Mouse (Mus musculus) CH12.LX (cell line): ENCODE results near the gene Usp7. TPM values are rescaled to one million over a fixed set of nuclear protein-coding genes. Genes with fewer than 3 reads are reported as not detected.

ENCODE experiments used
- DNase-seq: peaks from one replicate; pipeline ENCODE4 v3.0.0-alpha.2; 2013; ENCODE audit errors: extremely low read depth
- H3K27ac ChIP-seq: 2 replicates; pipeline ENCODE4 v1.5.1; 2012; ENCODE audit warnings: low read depth, mild to moderate bottlenecking, control low read depth, moderate library complexity; ENCODE audit not compliant: insufficient read depth
- H3K27me3 ChIP-seq: replicated peaks from 2 replicates; pipeline ENCODE3; 2012; ENCODE audit warnings: inconsistent platforms
- H3K36me3 ChIP-seq, 2 experiments: replicated peaks in 1 of 2; 2 replicates each; pipeline versions ENCODE3 to v1.6.1; 2012; ENCODE audit warnings: inconsistent platforms in 1 of 2, low read length in 1 of 2, mild to moderate bottlenecking in 1 of 2, mixed read lengths in 1 of 2, moderate library complexity in 1 of 2; ENCODE audit not compliant: control insufficient read depth in 1 of 2, insufficient read depth in 1 of 2
- H3K4me1 ChIP-seq, 2 experiments: 2 replicates each; pipeline ENCODE4 v1.6.1; 2012; ENCODE audit warnings: inconsistent platforms in 1 of 2, moderate library complexity in 1 of 2; ENCODE audit not compliant: insufficient read depth in 2 of 2, control insufficient read depth in 1 of 2
- H3K4me2 ChIP-seq: 2 replicates; pipeline ENCODE4 v1.6.1; 2012; ENCODE audit warnings: low read depth, mild to moderate bottlenecking, control low read depth; ENCODE audit not compliant: poor library complexity, insufficient read depth, severe bottlenecking
- H3K4me3 ChIP-seq, 3 experiments: fragments of 150-350 bp in 1 of 3; sonication (generic) in 1 of 3; replicated peaks in 1 of 3; 2 replicates each; pipeline versions ENCODE3 to v1.5.1; 2011 to 2012; ENCODE audit warnings: low read depth in 2 of 3, low read length in 2 of 3, mild to moderate bottlenecking in 2 of 3, moderate library complexity in 2 of 3, control low read depth in 1 of 3, improper control_type of control experiment in 1 of 3, inconsistent platforms in 1 of 3, mixed read lengths in 1 of 3; ENCODE audit not compliant: poor library complexity in 1 of 3
- H3K79me2 ChIP-seq: replicated peaks from 2 replicates; pipeline ENCODE4 v1.6.1; 2012; ENCODE audit warnings: mild to moderate bottlenecking, moderate library complexity; ENCODE audit not compliant: control insufficient read depth, poor library complexity, insufficient read depth, severe bottlenecking; ENCODE audit errors: extremely low read depth
- H3K9ac ChIP-seq: 2 replicates; pipeline ENCODE4 v1.6.1; 2012; ENCODE audit warnings: low read depth, mild to moderate bottlenecking, control low read depth, moderate library complexity; ENCODE audit not compliant: insufficient read depth
- H3K9me3 ChIP-seq: replicated peaks from 2 replicates; pipeline ENCODE3; 2012; ENCODE audit warnings: low read length, inconsistent platforms, mixed read lengths
- CHD2 ChIP-seq: IDR thresholded peaks from 2 replicates; pipeline ENCODE4 v1.6.1; 2011; ENCODE audit warnings: low read length, improper control_type of control experiment
- CTCF ChIP-seq, 2 experiments: IDR thresholded peaks in 1 of 2; conservative IDR thresholded peaks in 1 of 2; 2 replicates each; pipeline ENCODE4 v1.5.1; 2011 to 2012; ENCODE audit warnings: low read depth in 2 of 2, low read length in 2 of 2, improper control_type of control experiment in 1 of 2, inconsistent platforms in 1 of 2, mild to moderate bottlenecking in 1 of 2, moderate library complexity in 1 of 2
- EP300 ChIP-seq: IDR thresholded peaks from 2 replicates; pipeline ENCODE4 v1.6.1; 2011; ENCODE audit warnings: low read length, improper control_type of control experiment
- GABPA ChIP-seq: IDR thresholded peaks from 2 replicates; pipeline ENCODE4 v1.6.1; 2012; ENCODE audit warnings: low read depth, low read length, improper control_type of control experiment, inconsistent platforms; ENCODE audit not compliant: insufficient replicate concordance
- HCFC1 ChIP-seq: IDR thresholded peaks from 2 replicates; pipeline ENCODE4 v1.6.1; 2012; ENCODE audit warnings: low read depth, mild to moderate bottlenecking, inconsistent platforms, low read length, improper control_type of control experiment
- JUN ChIP-seq: IDR thresholded peaks from 2 replicates; pipeline ENCODE4 v1.6.1; 2011; ENCODE audit warnings: low read depth, mild to moderate bottlenecking, low read length, improper control_type of control experiment, moderate library complexity; ENCODE audit not compliant: insufficient read depth
- KAT2A ChIP-seq: IDR thresholded peaks from 2 replicates; pipeline ENCODE4 v1.6.1; 2012; ENCODE audit warnings: low read length, improper control_type of control experiment, inconsistent platforms; ENCODE audit not compliant: insufficient replicate concordance
- MAFK ChIP-seq: IDR thresholded peaks from 2 replicates; pipeline ENCODE4 v1.6.1; 2011; ENCODE audit warnings: low read length, improper control_type of control experiment; ENCODE audit not compliant: insufficient replicate concordance
- MXI1 ChIP-seq: IDR thresholded peaks from 2 replicates; pipeline ENCODE4 v1.6.1; 2011; ENCODE audit warnings: mild to moderate bottlenecking, low read depth, low read length, improper control_type of control experiment
- PAX5 ChIP-seq: IDR thresholded peaks from 2 replicates; pipeline ENCODE4 v1.6.1; 2012; ENCODE audit warnings: low read length, inconsistent platforms, mixed read lengths
- POLR2A ChIP-seq: IDR thresholded peaks from 2 replicates; pipeline ENCODE4 v1.6.1; 2011; ENCODE audit warnings: low read depth, mild to moderate bottlenecking, improper control_type of control experiment, low read length
- RAD21 ChIP-seq: IDR thresholded peaks from 2 replicates; pipeline ENCODE4 v1.6.1; 2011; ENCODE audit warnings: low read depth, mild to moderate bottlenecking, low read length, improper control_type of control experiment, moderate library complexity
- RCOR1 ChIP-seq: conservative IDR thresholded peaks from 2 replicates; pipeline ENCODE4 v1.6.1; 2012; ENCODE audit warnings: low read depth, mild to moderate bottlenecking, inconsistent platforms, low read length, improper control_type of control experiment
- SMC3 ChIP-seq: IDR thresholded peaks from 2 replicates; pipeline ENCODE4 v1.6.1; 2011; ENCODE audit warnings: low read depth, low read length, improper control_type of control experiment
- TCF12 ChIP-seq: IDR thresholded peaks from 2 replicates; pipeline ENCODE4 v1.6.1; 2014; ENCODE audit warnings: low read depth, mild to moderate bottlenecking, inconsistent platforms, low read length, improper control_type of control experiment
- USF1 ChIP-seq: IDR thresholded peaks from 2 replicates; pipeline ENCODE4 v1.6.1; 2014; ENCODE audit warnings: low read depth, mild to moderate bottlenecking, inconsistent platforms, low read length, improper control_type of control experiment
- USF2 ChIP-seq: conservative IDR thresholded peaks from 2 replicates; pipeline ENCODE4 v1.6.1; 2011; ENCODE audit warnings: low read depth, low read length, improper control_type of control experiment
- ZC3H11A ChIP-seq: IDR thresholded peaks from 2 replicates; pipeline ENCODE4 v1.6.1; 2012; ENCODE audit warnings: low read depth, mild to moderate bottlenecking, inconsistent platforms, low read length, improper control_type of control experiment
- ZMIZ1 ChIP-seq: IDR thresholded peaks from 2 replicates; pipeline ENCODE4 v1.6.1; 2012; ENCODE audit warnings: low read depth, mild to moderate bottlenecking, inconsistent platforms, low read length, improper control_type of control experiment
- dilution Hi-C: fragments of 300-500 bp; cut with MboI; formaldehyde crosslinking; loops from 2 replicates; pipeline ENCODE4 v1.14.3; 2020; ENCODE audit warnings: low sequenced_read_pairs; ENCODE audit not compliant: extremely low pct_unique_long_range_greater_than_20kb, extremely low pct_ligation_motif_present
- in situ Hi-C: fragments of 300-500 bp; cut with MboI; formaldehyde crosslinking; loops from 3 replicates; pipeline ENCODE4 v1.14.3; 2019; ENCODE audit warnings: low sequenced_read_pairs, low pct_ligation_motif_present, low pct_unique_long_range_greater_than_20kb, mixed read lengths
- polyA plus RNA-seq: library from polyadenylated mRNA; unstranded; fragments of >175 nt; gene quantifications from 2 replicates; pipeline ENCODE4 v1.2.1, GENCODE M21; 2012; ENCODE audit warnings: low read depth; ENCODE audit not compliant: insufficient read length
- total RNA-seq, 2 experiments: library from RNA; depleted of rRNA; stranded (reverse); fragments of 300-350 nt in 1 of 2; fragments of >200 nt in 1 of 2; gene quantifications; 2 replicates each; pipeline ENCODE4 v1.2.3; 2012 to 2014

Usp7 gene
- total and polyA plus RNA-seq, 3 experiments, result 113 to 169 (median 143) TPM

DNA sequence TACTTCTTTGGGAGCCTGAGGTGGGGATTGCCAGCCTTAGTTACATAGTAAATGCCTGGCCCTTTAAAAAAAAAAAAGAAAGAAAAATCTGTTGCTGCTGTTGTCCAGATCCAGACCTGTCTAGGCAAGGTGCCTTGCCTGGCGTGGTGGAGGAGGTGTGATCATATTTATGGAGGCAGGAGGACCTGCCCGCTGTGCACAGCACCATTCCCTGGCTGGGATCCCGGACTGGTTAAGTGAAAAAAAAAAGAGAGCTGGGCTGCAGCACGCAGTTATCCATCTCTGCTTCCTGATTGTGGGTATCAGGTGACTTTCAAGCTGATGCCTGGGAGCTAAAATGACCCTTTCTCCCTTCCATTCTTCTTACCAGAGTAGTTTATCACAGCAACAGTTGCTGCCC, 107.0 kb downstream of the Usp7 start:
- dilution Hi-C loops (no loop called here), in situ Hi-C loops (loop anchor here (5.0 kb wide), 2 partner anchors 82 to 182 kb away; no protein-coding TSS in a partner anchor)
- DNase-seq, result no peak
- peaks cover 24 to 73% of the 10 kb centered on the region in 2 experiments for H3K36me3 ChIP-seq
- H3K27ac ChIP-seq, result no peak overlapping the region
- TF ChIP-seq PAX5 (no peak), RAD21 (no peak), USF2 (no peak), JUN (no peak), USF1 (no peak), HCFC1 (no peak), TCF12 (no peak), GABPA (no peak), CTCF (conservative IDR thresholded peaks at IDR 0.05 in 1 of 2, IDR thresholded peaks at IDR 0.05 in 1 of 2; ENCODE audit: low read depth in 2 of 2, low read length in 2 of 2) (no peak), RCOR1 (no peak)
- H3K9me3 ChIP-seq, result no peaks in the 10 kb centered on the region
- H3K4me3 ChIP-seq, result no peak overlapping the region
- no peaks in the 10 kb centered on the region for H3K79me2 ChIP-seq
- H3K27me3 ChIP-seq, result no peaks in the 10 kb centered on the region
- H3K9ac ChIP-seq, result no peak overlapping the region
- H3K4me1 ChIP-seq, result no peaks in the 10 kb centered on the region
- no peak overlapping the region for H3K4me2 ChIP-seq

DNA sequence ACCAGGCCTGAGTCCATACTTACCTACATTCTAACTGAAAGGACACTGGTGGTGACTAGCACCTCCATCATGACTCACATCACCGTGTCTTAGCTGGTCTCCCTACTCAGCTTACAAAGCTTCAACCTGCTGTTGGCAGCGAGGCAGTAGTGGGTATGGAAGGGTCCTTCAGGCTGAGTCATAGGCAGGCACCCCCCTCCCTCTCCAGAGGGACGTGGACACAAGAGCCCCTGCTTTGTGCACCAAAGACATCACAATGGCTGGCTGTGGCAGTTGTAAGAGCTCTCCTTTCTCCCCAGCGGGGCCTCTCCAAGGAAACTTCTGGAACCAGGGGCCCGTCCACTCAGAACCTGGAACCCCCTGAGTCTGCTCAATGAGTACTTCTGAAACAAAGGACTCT, 111.6 kb downstream of the Usp7 start, which contains the start of gene Gm5767:
Gene Gm5767 (plus strand): TSS at position 301 of the 400 bp plus-strand sequence.
- no peak within 1 kb of the TSS for H3K27ac ChIP-seq
- TF ChIP-seq RAD21 (no peak), MAFK (no peak), JUN (no peak), USF2 (no peak), MXI1 (no peak)
- TF ChIP-seq, all 38 proteins: peak for 0
- Histone ChIP-seq H3K9ac (no peak within 1 kb of the TSS), H3K4me2 (no peak within 1 kb of the TSS), H3K27me3 (no peaks in the 10 kb centered on the region), H3K36me3 (peaks cover 0 to 26% of the 10 kb centered on the region in 2 experiments), H3K4me3 (no peak within 1 kb of the TSS), H3K4me1 (no peaks in the 10 kb centered on the region), H3K9me3 (no peaks in the 10 kb centered on the region), H3K79me2 (no peaks in the 10 kb centered on the region)
- in situ Hi-C loops, result no loop called here
- dilution Hi-C loops, result no loop called here
- no peak for DNase-seq

DNA sequence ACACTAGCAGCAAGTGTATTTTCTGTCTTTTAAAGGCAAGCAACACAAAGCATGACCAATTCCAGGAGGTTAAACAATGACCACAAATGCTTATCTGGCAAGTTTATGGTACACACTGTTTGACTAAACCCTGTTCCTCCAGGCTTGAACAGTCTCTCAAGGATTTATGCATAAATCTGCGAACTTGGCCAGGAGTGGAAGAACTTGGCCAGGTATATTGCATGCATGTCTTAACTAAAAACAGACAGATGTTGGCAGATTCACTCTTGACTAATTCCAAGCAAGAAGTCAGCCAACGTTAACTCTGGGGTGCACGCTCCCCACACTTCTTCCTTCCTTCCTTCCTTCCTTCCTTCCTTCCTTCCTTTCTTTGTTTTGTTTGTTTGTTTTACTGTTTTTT, 112.3 kb downstream of the Usp7 start:
- no peaks in the 10 kb centered on the region for H3K79me2 ChIP-seq
- H3K4me2 ChIP-seq, result no peak overlapping the region
- H3K27me3 ChIP-seq, result peaks cover 1% of the 10 kb centered on the region
- peaks cover 0 to 20% of the 10 kb centered on the region in 2 experiments for H3K36me3 ChIP-seq
- H3K4me1 ChIP-seq, result no peaks in the 10 kb centered on the region
- no peak overlapping the region for H3K27ac ChIP-seq
- no peaks in the 10 kb centered on the region for H3K9me3 ChIP-seq
- dilution Hi-C loops, result no loop called here
- TF ChIP-seq SMC3 (no peak), ZC3H11A (no peak), USF2 (no peak), CHD2 (no peak), KAT2A (no peak), POLR2A (no peak), USF1 (no peak), EP300 (no peak), ZMIZ1 (no peak)
- in situ Hi-C loops, result loop anchor here (5.0 kb wide), 2 partner anchors 37 to 187 kb away; no protein-coding TSS in a partner anchor
- DNase-seq, result no peak
- no peak overlapping the region for H3K9ac ChIP-seq
- no peak overlapping the region for H3K4me3 ChIP-seq
